Mouse (Mus musculus) heart, postnatal 36 days (tissue): ENCODE results near the gene Sec31a. TPM values are rescaled to one million over a fixed set of nuclear protein-coding genes. Genes with fewer than 3 reads are reported as not detected.

Source experiments
- DNase-seq, 2 experiments: peaks; one replicate each; pipeline ENCODE4 v3.0.0; 2021 to 2022
- intact Hi-C: fragments of 180-260 bp; cut with DNase I; formaldehyde crosslinking; loops from one replicate; pipeline ENCODE4 v1.15.1; 2025
- total RNA-seq, 2 experiments: library from RNA; stranded (reverse); gene quantifications; 2 replicates each; pipeline ENCODE4 v1.2.3; 2021

The Sec31a gene
- total RNA-seq, 2 experiments from 2014 or later = 109 TPM

GRCm38 (mm10) chr5:100312391-100312790, 103.6 kb downstream of the Sec31a start:
- intact Hi-C loops = no loop called here
- DNase-seq = no peak

Other genes with a start within 250 kb of the Sec31a start
- gene Lin54, start 84.4 kb upstream of the Sec31a start, total RNA-seq = 1 to 10 TPM; 8.3 to 8.6 TPM
- 10 to 100 TPM; 85.7 to 85.8 TPM for gene Cops4, start 102.1 kb upstream of the Sec31a start, total RNA-seq
- 1 to 10 TPM in 1 of 2 experiments, under 1 TPM in 1; 0.79 to 1.1 TPM for gene Plac8, start 156.0 kb upstream of the Sec31a start, total RNA-seq